Mouse (Mus musculus) heart, postnatal 0 days (tissue): ENCODE measurements at regions not wholly inside any gene's neighbourhood (a gene's known extent, or its start where the extent isn't known, plus 50 kb on each side); places are given as distances from the start of the nearest gene placed in this dataset.

Experiments
- ATAC-seq: fragments of 200-750 bp; cut with Nextera tagmentation; 2 replicates; pipeline ENCODE4 v1.8.0; 2017; ENCODE audit warnings: low read depth, moderate number of reproducible peaks, moderate library complexity; ENCODE audit not compliant: insufficient read depth
- DNase-seq: peaks from one replicate; pipeline ENCODE4 v3.0.0-alpha.2; 2016; ENCODE audit warnings: low spot score
- H3K27ac ChIP-seq: fragments of 300-500 bp; sonication (generic); 2 replicates; pipeline ENCODE4 v1.5.1; 2014; ENCODE audit warnings: low read depth, mild to moderate bottlenecking
- H3K27me3 ChIP-seq: fragments of 300-500 bp; sonication (generic); 2 replicates; pipeline ENCODE4 v1.6.1; 2014; ENCODE audit warnings: low read length, mixed read lengths; ENCODE audit not compliant: control insufficient read depth, insufficient read depth
- H3K36me3 ChIP-seq: fragments of 300-500 bp; sonication (generic); replicated peaks from 2 replicates; pipeline ENCODE4 v1.6.1; 2014; ENCODE audit warnings: low read length, mixed read lengths; ENCODE audit not compliant: control insufficient read depth, insufficient read depth
- H3K4me1 ChIP-seq: fragments of 300-500 bp; sonication (generic); 2 replicates; pipeline ENCODE4 v1.6.1; 2014; ENCODE audit warnings: antibody characterized with exemption; ENCODE audit not compliant: control insufficient read depth, insufficient read depth
- H3K4me2 ChIP-seq: fragments of 300-500 bp; sonication (generic); 2 replicates; pipeline ENCODE4 v1.6.1; 2014; ENCODE audit warnings: low read depth, mild to moderate bottlenecking, low read length, moderate library complexity
- H3K4me3 ChIP-seq: fragments of 300-500 bp; sonication (generic); 2 replicates; pipeline ENCODE4 v1.5.1; 2014; ENCODE audit warnings: low read depth, low read length
- H3K9ac ChIP-seq: fragments of 300-500 bp; sonication (generic); replicated peaks from 2 replicates; pipeline ENCODE4 v1.6.1; 2014; ENCODE audit warnings: low read depth, low read length, mixed read lengths
- H3K9me3 ChIP-seq: fragments of 300-500 bp; sonication (generic); replicated peaks from 2 replicates; pipeline ENCODE4 v1.6.1; 2016; ENCODE audit warnings: low read length; ENCODE audit not compliant: control insufficient read depth
- CTCF ChIP-seq: IDR thresholded peaks from 2 replicates; pipeline ENCODE4 v1.5.1; 2016; ENCODE audit warnings: antibody characterized with exemption, control low read depth, low read depth
- EP300 ChIP-seq: IDR thresholded peaks from 2 replicates; pipeline ENCODE4 v1.6.1; 2016; ENCODE audit warnings: antibody characterized with exemption, low read depth
- WGBS: fragments of 180-500 bp; shearing (Covaris S2); extraction: QIAGEN DNeasy Blood & Tissue Kit; methylation state at CpG from one replicate; pipeline ENCODE4 v1.1.7; 2014; 5-methylcytosine and 5-hydroxymethylcytosine counted together

GRCm38 (mm10) chr3:121618561-121618960, 52.0 kb upstream of the 4930432M17Rik start:
- Histone ChIP-seq H3K9me3 (no peaks in the 10 kb centered on the region), H3K9ac (no peak overlapping the region), H3K4me2 (no peak overlapping the region), H3K27ac (peak overlapping the region; percentile 25; the same call in 1 of the 2 replicates), H3K27me3 (no peaks in the 10 kb centered on the region), H3K4me1 (peaks cover 12% of the 10 kb centered on the region), H3K4me3 (no peak overlapping the region), H3K36me3 (no peaks in the 10 kb centered on the region)
- WGBS = 11% methylated on average over 2 of the region's 2 CpGs
- TF ChIP-seq EP300 (no peak), CTCF (no peak)
- ATAC-seq (no peak), DNase-seq (no peak)

GRCm38 (mm10) chr3:121618161-121618560, 52.4 kb upstream of the 4930432M17Rik start:
- H3K4me3 ChIP-seq = no peak overlapping the region
- H3K4me1 ChIP-seq = peaks cover 12% of the 10 kb centered on the region
- no peak overlapping the region for H3K4me2 ChIP-seq
- H3K9me3 ChIP-seq = no peaks in the 10 kb centered on the region
- DNase-seq (no peak), ATAC-seq (no peak)
- no peaks in the 10 kb centered on the region for H3K27me3 ChIP-seq
- WGBS = 53% methylated on average over 2 of the region's 2 CpGs
- H3K27ac ChIP-seq = peak overlapping the region; percentile 25; the same call in 1 of the 2 replicates
- TF ChIP-seq EP300 (no peak), CTCF (no peak)
- H3K36me3 ChIP-seq = no peaks in the 10 kb centered on the region
- H3K9ac ChIP-seq = no peak overlapping the region

- Histone ChIP-seq H3K9me3 (no peaks in the 10 kb centered on the region), H3K36me3 (no peaks in the 10 kb centered on the region), H3K4me3 (no peak overlapping the region), H3K27me3 (no peaks in the 10 kb centered on the region), H3K4me1 (peaks cover 12% of the 10 kb centered on the region), H3K4me2 (no peak overlapping the region), H3K27ac (no peak overlapping the region), H3K9ac (no peak overlapping the region)
- 28% methylated on average over 7 of the region's 7 CpGs for WGBS
- no peak for ATAC-seq
- TF ChIP-seq EP300 (no peak), CTCF (no peak)
- DNase-seq = no peak
Observed at GRCm38 (mm10) chr3:121617351-121617750, 53.2 kb upstream of the 4930432M17Rik start.

GRCm38 (mm10) chr3:121616075-121616474, 54.5 kb upstream of the 4930432M17Rik start:
- WGBS = 90% methylated on average over 5 of the region's 5 CpGs
- Histone ChIP-seq H3K4me2 (no peak overlapping the region), H3K27me3 (no peaks in the 10 kb centered on the region), H3K9ac (no peak overlapping the region), H3K4me1 (peaks cover 12% of the 10 kb centered on the region), H3K9me3 (no peaks in the 10 kb centered on the region), H3K27ac (no peak overlapping the region), H3K36me3 (no peaks in the 10 kb centered on the region), H3K4me3 (no peak overlapping the region)
- DNase-seq = no peak
- no peak for ATAC-seq
- no peak for TF ChIP-seq EP300
- no peak for TF ChIP-seq CTCF

- no peak for DNase-seq
- Histone ChIP-seq H3K4me3 (no peak overlapping the region), H3K27ac (no peak overlapping the region), H3K4me1 (peaks cover 12% of the 10 kb centered on the region), H3K27me3 (no peaks in the 10 kb centered on the region), H3K9ac (no peak overlapping the region), H3K4me2 (no peak overlapping the region), H3K36me3 (no peaks in the 10 kb centered on the region), H3K9me3 (no peaks in the 10 kb centered on the region)
- 80% methylated on average over 7 of the region's 7 CpGs for WGBS
- TF ChIP-seq EP300 (no peak), CTCF (no peak)
- no peak for ATAC-seq
Observed at GRCm38 (mm10) chr3:121614741-121615140, 55.8 kb upstream of the 4930432M17Rik start.

- DNase-seq (no peak), ATAC-seq (no peak)
- no peak overlapping the region for H3K27ac ChIP-seq
- no peak overlapping the region for H3K4me3 ChIP-seq
- no peak overlapping the region for H3K4me2 ChIP-seq
- H3K36me3 ChIP-seq = no peaks in the 10 kb centered on the region
- TF ChIP-seq EP300 (no peak), CTCF (no peak)
- no peak overlapping the region for H3K9ac ChIP-seq
- 71% methylated on average over 3 of the region's 3 CpGs for WGBS
- H3K27me3 ChIP-seq = no peaks in the 10 kb centered on the region
- peaks cover 12% of the 10 kb centered on the region for H3K4me1 ChIP-seq
- H3K9me3 ChIP-seq = no peaks in the 10 kb centered on the region
Observed at GRCm38 (mm10) chr3:121613224-121613623, 57.3 kb upstream of the 4930432M17Rik start.
